Mouse (Mus musculus): ENCODE data around the gene Tlk1. TPM values are rescaled to one million over a fixed set of nuclear protein-coding genes. Genes with fewer than 3 reads are reported as not detected.

Tlk1 gene
- total RNA-seq, 2 experiments from 2014 or later = 45.9 to 47.3 TPM

GRCm38 (mm10) chr2:70801543-70801942 is 24.0 kb downstream of the Tlk1 start:
- DNase-seq = no peak

DNA sequence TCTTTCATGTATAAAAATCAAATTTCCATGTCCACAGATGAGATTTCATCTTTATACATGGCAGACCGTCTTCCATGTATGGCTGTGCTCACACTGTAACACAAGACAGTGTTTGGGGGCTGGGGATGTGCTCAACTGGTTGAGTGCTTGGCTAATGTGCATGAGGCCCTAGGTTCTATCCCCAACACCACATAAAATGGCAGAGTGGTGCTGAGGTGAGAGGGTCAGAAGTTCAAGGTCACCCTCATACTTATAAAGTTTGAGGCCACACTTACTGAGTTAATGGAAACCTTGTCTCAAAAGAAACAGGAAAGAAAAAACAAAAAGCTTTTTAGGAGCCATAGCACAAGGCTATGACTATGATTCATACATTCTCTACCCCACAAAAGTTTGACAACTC is 25.1 kb downstream of the Tlk1 start:
- intact Hi-C loops (cut with DNase I) = no loop called here
- DNase-seq = no peak

More at GRCm38 (mm10) chr2:70801543-70801942, 24.0 kb downstream of the Tlk1 start:
- intact Hi-C loops (cut with DNase I) = no loop called here

DNA sequence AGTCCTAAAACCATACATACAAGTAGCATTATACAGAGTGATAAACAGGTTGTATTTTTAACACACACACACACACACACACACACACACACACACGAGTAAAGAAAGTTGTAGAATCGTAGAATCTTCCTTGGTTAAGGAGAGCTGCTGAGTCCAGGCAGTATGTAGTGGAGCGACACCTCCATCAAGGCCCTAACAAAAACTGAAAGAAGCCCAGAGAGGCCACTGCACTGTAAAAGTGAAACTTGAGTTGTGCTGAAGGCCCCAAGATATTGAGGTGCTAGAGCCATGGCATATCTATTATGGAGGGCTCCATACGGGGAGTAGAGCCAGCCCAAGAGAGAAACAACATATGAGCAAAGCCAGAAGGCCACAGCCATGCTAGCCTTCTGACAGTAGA is 32.3 kb downstream of the Tlk1 start:
- no peak for DNase-seq
- intact Hi-C loops (cut with DNase I) = no loop called here

GRCm38 (mm10) chr2:70790246-70790645 is 35.3 kb downstream of the Tlk1 start:
- intact Hi-C loops (cut with DNase I) = no loop called here
- DNase-seq = no peak

DNA sequence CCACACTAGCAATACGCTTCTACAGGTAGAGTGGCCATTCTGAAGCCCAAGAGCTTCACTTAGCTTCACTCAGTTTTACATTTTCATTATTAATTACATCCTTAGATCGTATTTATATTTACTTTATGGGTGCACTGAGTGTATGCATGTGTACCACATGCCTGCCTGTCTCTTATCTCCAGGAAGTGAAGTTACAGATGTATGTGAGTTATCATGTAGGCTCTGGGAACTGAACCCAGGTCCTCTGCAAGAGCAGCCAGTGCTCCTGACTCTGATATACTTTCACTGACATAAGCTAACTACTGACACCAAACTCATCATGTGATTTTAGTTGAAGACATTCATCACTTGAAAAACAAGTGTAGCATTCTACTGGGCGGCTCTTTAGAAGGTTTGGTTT is 36.2 kb downstream of the Tlk1 start:
- intact Hi-C loops (cut with DNase I) = no loop called here
- no peak for DNase-seq

- intact Hi-C loops (cut with DNase I) = no loop called here
- no peak for DNase-seq
These were observed 41.1 kb downstream of the Tlk1 start for GRCm38 (mm10) chr2:70784447-70784846.

DNA sequence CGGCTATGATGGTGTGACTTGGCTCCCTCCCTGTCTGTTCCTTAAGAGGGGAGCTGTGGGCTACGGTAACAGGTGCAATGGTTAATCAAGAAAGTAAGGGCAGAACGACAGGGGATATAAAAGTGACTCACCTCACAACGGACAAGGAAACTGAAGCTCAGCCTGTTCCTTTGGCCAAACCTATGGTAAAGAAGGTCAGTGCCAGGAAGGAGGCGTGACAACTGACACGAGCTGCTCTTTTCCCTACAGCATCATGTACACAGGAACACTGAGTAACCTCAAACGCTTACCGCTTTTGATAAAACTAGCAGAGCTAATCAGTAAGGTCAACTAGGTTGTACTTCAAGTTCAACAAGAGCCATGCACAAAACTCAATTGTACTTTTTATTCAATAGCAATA is 42.0 kb downstream of the Tlk1 start:
- intact Hi-C loops (cut with DNase I) = no loop called here
- no peak for DNase-seq

DNA sequence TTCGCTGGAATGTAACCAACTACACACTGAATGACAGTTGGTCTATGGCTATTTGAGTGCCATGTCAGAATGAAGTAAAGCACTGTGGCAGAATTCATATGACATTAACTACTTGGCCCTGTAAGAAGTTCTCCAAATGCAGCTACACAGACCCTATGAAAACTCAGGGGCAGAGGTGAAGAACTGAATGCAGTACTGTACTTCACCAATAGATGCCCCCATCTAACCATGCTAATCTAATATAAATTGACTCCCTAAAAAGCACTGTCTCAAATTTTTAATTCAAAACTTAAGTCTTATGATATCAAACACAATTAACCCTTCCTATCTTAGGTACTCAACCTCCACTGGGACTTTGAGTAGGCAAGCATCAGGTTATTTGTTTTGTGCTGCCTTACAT is 45.9 kb downstream of the Tlk1 start:
- peak; percentile 57 to 71 for DNase-seq
- intact Hi-C loops (cut with DNase I) = loop anchor here (1.0 kb wide), 2 partner anchors 45 to 260 kb away; no protein-coding TSS in a partner anchor

- DNase-seq = no peak
- intact Hi-C loops (cut with DNase I) = no loop called here
These were observed 48.8 kb downstream of the Tlk1 start for GRCm38 (mm10) chr2:70776744-70777143.

- DNase-seq = no peak
- intact Hi-C loops (cut with DNase I) = no loop called here
These were observed 60.8 kb downstream of the Tlk1 start for GRCm38 (mm10) chr2:70764734-70765133.

DNA sequence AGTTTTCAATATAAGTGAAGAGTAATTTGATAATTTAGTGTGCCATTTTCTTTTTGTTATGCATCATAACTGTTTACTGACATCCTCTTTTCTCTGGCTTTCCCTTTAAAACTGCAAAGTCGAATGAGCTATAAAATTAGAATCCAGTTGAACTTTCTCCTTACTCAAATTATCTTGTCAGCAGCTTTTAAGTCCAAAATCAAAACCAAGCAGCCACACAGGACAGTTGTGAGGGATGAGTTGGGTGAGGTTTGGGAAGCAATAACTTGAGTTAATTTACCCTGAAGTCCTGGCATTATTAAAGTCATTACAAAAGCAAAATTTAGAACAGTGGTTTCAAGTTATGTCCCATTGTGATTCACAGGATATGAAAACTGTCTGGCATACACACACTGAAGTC is 62.8 kb downstream of the Tlk1 start:
- DNase-seq = no peak
- intact Hi-C loops (cut with DNase I) = no loop called here

DNA sequence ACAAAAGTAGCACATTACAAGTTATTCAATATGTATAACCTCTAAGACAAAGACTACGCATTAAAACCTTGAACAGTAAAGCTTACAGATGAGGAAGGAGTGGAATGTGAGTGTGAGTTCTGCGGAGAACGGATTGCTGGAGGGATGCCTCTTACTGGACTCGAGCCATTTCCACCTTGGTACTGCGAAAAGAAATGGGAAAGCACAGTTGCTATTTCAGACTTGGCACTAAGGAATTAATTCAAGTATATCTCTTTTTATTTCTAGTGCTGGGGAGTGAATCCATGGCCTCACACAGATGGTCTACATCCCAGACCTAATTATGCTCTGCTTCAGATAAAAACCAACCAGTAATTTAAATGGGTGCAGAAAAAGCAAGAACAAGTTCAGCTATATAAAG is 73.4 kb downstream of the Tlk1 start:
- intact Hi-C loops (cut with DNase I) = no loop called here
- DNase-seq = no peak

- no peak for DNase-seq
- intact Hi-C loops (cut with DNase I) = no loop called here
These were observed 73.9 kb downstream of the Tlk1 start for GRCm38 (mm10) chr2:70751655-70752054.

DNA sequence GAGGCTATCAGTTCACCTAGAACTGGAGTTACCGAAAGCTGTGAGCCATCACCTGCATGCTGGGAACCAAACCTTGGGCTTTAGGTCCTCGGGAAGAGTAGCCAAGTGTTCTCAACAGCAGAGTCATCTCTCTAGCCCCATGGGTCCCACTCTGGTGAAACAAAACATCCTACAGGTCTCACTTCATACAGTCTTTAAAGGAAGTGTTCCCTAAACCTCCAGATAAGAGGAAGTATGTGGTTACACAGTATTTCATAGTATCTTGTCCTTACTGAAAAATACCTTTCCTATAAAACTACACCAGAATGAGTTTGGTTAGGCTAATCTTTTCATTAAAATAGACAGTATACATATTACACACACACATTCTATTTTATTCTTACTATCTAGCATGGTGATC is 82.9 kb downstream of the Tlk1 start:
- intact Hi-C loops (cut with DNase I) = no loop called here
- DNase-seq = no peak

DNA sequence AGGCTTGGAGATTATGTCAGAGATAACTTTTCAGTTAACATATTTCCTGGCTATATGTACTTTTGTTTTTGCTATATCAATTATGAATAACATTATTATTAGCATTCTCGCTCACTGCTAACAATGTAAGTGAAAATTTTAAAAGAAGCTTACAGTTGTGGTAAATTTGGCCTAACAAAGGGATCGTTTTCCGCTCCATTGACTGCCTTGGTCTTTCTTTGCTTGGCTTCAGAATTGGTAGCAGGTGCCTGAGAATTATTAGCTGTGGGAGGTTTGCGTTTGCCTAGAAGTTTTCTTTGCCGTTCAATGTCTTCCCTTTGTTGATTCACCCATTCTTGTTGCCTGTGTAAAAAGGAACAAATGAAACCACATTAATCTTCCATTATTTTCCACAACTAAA is 83.6 kb downstream of the Tlk1 start:
- no peak for DNase-seq
- intact Hi-C loops (cut with DNase I) = no loop called here

- intact Hi-C loops (cut with DNase I) = no loop called here
- DNase-seq = no peak
These were observed 89.5 kb downstream of the Tlk1 start for GRCm38 (mm10) chr2:70736008-70736407.

GRCm38 (mm10) chr2:70735534-70735933 is 90.0 kb downstream of the Tlk1 start:
- intact Hi-C loops (cut with DNase I) = no loop called here
- no peak for DNase-seq

- intact Hi-C loops (cut with DNase I) = no loop called here
- no peak for DNase-seq
These were observed 98.4 kb downstream of the Tlk1 start for GRCm38 (mm10) chr2:70727089-70727488.

DNA sequence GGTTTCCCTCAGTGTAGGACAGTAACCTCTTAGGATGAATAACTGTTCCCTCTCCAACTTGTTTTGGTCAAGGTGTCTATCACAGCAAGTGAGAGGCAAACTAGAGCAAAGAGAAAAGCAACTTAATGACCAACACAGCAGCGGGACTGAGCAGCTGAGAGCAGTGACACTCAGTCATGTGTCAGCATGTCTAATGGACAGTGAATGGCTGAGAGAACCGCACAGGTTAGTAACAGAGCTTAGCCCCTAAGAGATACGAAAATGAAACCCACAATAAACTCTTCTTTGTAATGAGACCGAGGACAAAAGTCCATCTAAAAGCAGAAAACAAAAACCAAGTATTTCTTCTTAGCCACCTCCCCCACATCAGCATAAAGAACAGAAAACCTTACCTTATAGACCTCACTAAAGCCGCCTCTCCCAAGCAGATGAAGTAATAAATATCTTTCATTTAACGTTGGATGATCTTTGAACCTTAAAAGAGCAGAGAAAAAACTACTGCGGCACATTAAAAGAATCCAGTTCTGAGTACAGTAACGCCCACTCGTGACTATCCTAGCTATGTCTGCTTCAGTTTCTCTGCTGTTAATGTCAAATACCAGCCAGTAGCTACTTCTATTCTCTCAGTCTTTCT is 101.8 kb downstream of the Tlk1 start:
- no peak for DNase-seq

GRCm38 (mm10) chr2:70710878-70711277 is 114.7 kb downstream of the Tlk1 start:
- intact Hi-C loops (cut with DNase I) = no loop called here
- no peak for DNase-seq

More for the DNA sequence above, 101.8 kb downstream of the Tlk1 start:
- intact Hi-C loops (cut with DNase I) = no loop called here

- DNase-seq = no peak
- intact Hi-C loops (cut with DNase I) = no loop called here
These were observed 115.3 kb downstream of the Tlk1 start for GRCm38 (mm10) chr2:70710236-70710635.

DNA sequence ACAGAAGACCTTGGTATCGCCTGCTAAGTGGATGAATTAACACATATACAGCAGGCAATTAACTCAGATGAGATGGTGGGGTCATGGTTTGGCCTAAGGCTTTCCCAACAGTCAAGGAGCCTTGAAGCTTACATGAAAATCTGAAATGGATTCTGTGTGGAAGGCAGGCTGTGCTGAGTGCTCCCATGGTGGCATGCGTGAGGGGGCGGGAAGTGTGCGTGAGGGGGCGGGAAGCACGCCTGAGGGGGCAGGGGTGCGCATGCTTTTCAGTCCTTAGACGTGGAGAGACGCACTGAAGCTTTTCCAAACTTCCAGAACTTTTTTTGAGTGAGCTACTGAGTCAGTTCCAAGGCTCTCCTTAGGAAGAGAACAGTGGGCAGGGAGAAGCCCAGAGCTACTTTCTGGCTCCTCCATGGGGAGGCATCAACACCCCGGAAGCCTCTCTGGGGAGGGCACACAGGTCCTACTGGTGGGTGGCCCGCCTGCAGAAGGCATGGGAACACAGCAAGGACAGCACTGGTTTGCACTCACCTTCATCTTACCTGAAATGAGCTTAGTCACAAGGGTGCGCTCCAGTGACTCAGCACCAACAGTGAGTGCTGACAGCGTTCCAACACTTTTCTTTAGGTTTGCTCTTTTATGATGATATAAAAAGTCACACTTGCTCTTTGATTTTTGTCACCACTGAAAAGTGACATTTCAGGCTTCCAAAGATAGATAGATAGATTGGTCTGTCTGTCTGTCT is 116.4 kb downstream of the Tlk1 start:
- intact Hi-C loops (cut with DNase I) = loop anchor here (5.0 to 10.0 kb wide), 2 partner anchors 113 to 516 kb away; no protein-coding TSS in a partner anchor
- no peak for DNase-seq

All from heart, postnatal 10 days (tissue).